Mouse (Mus musculus): Measurements from ENCODE around the gene Neu2. TPM values are rescaled to one million over a fixed set of nuclear protein-coding genes. Genes with fewer than 3 reads are reported as not detected.

Neu2 gene
- total RNA-seq (2023): not detected

GRCm38 (mm10) chr1:87509561-87510165 is at the start of gene Neu2:
TSS of gene Neu2 (plus strand) at chr1:87509889.

GRCm38 (mm10) chr1:87469971-87470370 is 39.7 kb upstream of the Neu2 start, which contains the start of gene Snorc:
TSS of gene Snorc (plus strand) at chr1:87470271.

GRCm38 (mm10) chr1:87573800-87574215 is 64.1 kb downstream of the Neu2 start, which contains the start of gene Ngef:
TSS of gene Ngef (minus strand) at chr1:87573870.

GRCm38 (mm10) chr1:87620211-87620668 is 110.6 kb downstream of the Neu2 start, which contains the start of gene Inpp5d:
TSS of gene Inpp5d (plus strand) at chr1:87620312.

Other genes starting within 250 kb of the Neu2 start
- not detected for gene Efhd1, start 245.5 kb upstream of the Neu2 start, total RNA-seq (2023)
- 100 to 1,000 TPM; 137 to 143 TPM for gene Gigyf2, start 182.9 kb upstream of the Neu2 start, total RNA-seq (2023)
- not detected for gene Kcnj13, start 115.2 kb upstream of the Neu2 start, total RNA-seq (2023)
- gene Snorc, start 39.6 kb upstream of the Neu2 start, total RNA-seq (2023): not detected
- gene Ngef, start 64.0 kb downstream of the Neu2 start, total RNA-seq (2023): not detected
- gene Inpp5d, start 110.4 kb downstream of the Neu2 start, total RNA-seq (2023): 100 to 1,000 TPM; 689 to 737 TPM
- gene Atg16l1, start 246.0 kb downstream of the Neu2 start, total RNA-seq (2023): 100 to 1,000 TPM; 109 to 115 TPM